Mouse (Mus musculus) adrenal gland, adult 2 months (tissue): ENCODE data around the gene Ppp1r3e. TPM values are rescaled to one million over a fixed set of nuclear protein-coding genes. Genes with fewer than 3 reads are reported as not detected.

Experiments used
- DNase-seq: peaks from one replicate; pipeline ENCODE4 v3.0.0; 2021
- polyA plus RNA-seq: library from polyadenylated mRNA; depleted of rRNA; stranded (reverse); fragments of >200 nt; gene quantifications from 2 replicates; pipeline ENCODE4 v1.2.3, GENCODE M21; 2012
- total RNA-seq, 2 experiments: library from RNA; stranded (reverse); gene quantifications; 2 replicates each; pipeline ENCODE4 v1.2.3; 2021

The Ppp1r3e gene
- total and polyA plus RNA-seq, 3 experiments = 13.0 to 45.9 (median 19.6) TPM

- DNase-seq = peak; percentile 92
Measured at GRCm38 (mm10) chr14:54883154-54884021, 6.0 kb upstream of the Ppp1r3e start, which contains the start of the genes Bcl2l2 and Gm20521. TSS of gene Bcl2l2 (plus strand) at chr14:54883377. TSS of gene Gm20521 (plus strand) at chr14:54883441.

GRCm38 (mm10) chr14:54876539-54877047 is 757 bp downstream of the Ppp1r3e start:
- peak; percentile 97 for DNase-seq

GRCm38 (mm10) chr14:54875844-54876538 is 1.4 kb downstream of the Ppp1r3e start:
- DNase-seq = no peak

GRCm38 (mm10) chr14:54874165-54874564 is 3.2 kb downstream of the Ppp1r3e start:
- DNase-seq = no peak

DNA sequence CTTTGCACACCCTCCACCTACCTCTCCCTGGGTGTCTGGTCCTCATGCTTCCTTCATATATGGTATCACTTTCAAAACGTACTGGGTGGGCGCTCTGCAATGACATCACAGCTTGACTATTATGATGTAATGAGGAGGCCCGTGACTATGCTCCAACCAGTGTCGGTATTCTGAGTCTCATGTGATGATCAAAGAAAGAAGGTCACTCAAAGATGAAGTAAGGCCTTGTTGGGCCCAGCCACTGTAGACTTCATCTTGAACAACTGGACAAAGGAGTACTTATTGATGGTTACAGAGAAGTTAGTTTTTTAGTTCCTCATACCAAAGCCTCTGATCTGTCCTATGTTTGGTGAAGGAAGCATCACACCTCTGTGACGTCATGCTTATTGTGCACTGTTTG is 6.5 kb downstream of the Ppp1r3e start, which contains the start of gene Homez:
Homez (minus strand) TSS at position 101 of the 400 bp plus-strand sequence.
- DNase-seq = no peak

GRCm38 (mm10) chr14:54868026-54868425 is 9.3 kb downstream of the Ppp1r3e start:
- DNase-seq = no peak

GRCm38 (mm10) chr14:54866936-54867335 is 10.4 kb downstream of the Ppp1r3e start:
- DNase-seq = no peak

DNA sequence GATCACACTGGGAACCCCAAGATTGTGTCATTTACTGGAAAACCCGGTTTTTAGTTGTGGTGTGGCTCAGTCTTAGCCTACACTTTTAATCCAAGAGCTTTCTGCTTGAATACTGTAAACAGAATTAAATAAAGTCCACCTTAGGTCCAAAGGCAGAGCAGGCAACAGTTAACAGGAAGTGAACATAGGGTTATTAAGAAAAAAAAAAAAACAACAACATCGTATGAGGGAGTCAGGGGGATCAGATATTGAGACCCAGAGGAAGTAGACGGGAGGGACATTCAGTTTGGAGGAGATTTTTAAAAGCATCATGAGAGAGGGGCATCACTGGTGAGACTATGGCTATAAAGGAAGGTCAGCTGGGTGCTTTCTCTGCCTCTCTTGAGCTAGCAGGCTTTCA is 11.1 kb downstream of the Ppp1r3e start:
- no peak for DNase-seq

- no peak for DNase-seq
Measured at GRCm38 (mm10) chr14:54865626-54866025, 11.7 kb downstream of the Ppp1r3e start.

DNA sequence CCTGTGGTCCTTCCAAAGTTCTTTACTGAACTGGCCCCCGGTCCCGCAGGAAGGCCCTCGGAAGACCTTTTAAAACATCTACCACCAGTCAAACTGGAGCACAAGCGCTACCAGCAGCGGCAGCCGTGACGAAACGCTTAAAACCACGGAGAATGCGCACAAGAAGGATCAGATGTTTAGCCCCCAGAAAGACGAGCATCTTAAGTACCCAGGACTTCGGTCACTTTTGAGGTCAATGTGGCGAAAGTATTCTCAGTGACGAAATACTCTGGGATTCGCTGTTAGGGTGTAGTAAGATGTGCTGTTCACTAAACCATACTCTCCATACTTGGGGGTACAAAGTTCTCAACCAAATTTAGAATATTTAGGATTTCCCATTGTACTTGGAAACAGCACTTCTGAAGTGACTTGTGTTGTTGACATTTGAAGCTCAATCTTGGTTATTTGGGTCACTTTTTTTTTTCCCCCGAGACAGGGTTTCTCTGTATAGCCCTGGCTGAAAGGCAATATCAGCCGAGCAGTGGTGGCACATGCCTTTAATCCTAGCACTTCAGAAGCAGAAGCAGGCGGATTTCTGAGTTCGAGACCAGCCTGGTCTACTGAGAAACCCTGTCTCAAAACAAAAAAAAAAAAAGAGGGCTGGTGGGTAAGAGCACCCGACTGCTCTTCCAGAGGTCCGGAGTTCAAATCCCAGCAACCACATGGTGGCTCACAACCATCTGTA is 12.9 kb downstream of the Ppp1r3e start:
- DNase-seq = no peak

GRCm38 (mm10) chr14:54863501-54864312 is 13.6 kb downstream of the Ppp1r3e start:
- peak; percentile 96 for DNase-seq

- peak; percentile 52 for DNase-seq
Measured at GRCm38 (mm10) chr14:54860511-54860910, 16.8 kb downstream of the Ppp1r3e start.

- DNase-seq = no peak
Measured at GRCm38 (mm10) chr14:54857891-54858290, 19.5 kb downstream of the Ppp1r3e start.

- DNase-seq = no peak
Measured at GRCm38 (mm10) chr14:54856703-54857102, 20.6 kb downstream of the Ppp1r3e start.

DNA sequence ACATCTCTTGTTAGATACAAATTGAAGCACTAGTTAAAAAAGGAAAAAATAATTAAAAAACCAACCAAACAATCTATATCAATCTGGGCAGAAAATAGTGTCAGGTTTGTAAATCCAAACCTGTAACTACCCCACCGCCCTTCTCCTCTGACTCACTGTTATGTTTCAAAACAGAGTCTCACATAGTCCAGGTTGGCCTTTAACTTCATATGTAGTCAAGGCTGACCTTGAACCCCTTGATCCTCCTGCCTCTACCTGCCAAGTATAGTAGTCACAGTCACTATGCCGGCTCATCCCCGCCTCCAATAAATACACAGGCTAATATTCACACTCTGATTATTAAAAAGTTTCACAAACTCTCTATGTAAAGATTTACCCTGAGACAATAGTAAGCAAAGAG is 21.6 kb downstream of the Ppp1r3e start:
- no peak for DNase-seq

DNA sequence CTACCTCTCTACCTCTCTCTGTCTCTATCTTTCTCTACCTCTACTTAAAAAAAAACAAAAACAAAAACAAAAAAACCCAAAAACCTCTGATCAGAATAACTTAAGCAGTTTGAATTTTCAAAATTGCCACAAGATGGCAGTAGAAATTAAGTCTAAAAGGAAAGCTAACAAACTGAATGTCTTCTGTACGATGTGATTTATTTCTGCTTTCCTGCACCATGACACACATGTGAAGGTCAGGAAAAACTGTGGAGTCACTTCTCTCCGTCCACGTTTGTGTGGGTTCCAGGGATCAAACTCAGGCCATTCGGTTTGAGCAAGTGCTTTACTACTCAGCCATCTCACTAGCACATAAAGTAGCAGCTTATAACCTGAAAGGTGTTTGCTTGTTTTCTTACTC is 33.9 kb downstream of the Ppp1r3e start:
- peak; percentile 64 for DNase-seq

DNA sequence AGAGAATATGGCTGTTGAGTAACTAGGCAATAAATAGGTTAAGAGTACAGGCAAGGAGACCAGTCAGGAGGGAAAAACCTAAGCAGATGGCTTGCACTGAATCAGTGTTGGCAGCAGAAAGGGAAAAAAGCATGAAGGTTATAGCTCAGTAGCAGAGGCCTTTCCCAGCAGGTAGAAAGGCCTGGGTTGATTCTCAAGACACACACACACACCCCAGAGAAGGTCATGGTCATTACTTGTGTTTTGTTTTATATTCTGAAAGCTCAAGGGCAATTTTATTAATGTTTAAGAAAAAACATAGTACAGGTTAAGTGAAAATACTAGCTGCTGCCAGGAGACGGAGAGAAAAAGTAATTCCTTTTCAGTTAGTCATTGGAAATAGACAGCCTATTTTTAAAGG is 53.6 kb downstream of the Ppp1r3e start:
- peak; percentile 12 for DNase-seq
